Mouse (Mus musculus): ENCODE measurements around the gene Ints1.

Gene Ints1

DNA sequence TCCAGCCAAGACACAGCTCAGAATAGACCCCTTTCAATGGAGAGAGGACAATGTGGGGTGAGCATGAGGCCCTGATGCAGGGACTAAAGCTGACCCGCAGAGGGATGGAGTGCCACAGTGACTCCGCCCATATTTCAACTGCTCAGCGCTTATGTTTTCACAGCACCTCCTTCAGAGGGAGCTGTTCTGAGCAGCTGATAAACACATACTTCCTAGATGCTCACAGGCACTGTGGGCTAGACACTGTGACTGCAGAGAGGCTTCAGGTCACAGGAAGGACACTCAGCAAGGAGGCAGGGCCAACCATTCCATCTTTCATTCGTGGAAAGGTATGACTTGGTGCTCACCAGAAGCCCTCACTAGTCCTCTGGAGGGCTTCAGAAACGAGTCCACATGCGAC lies 52.8 kb downstream of the Ints1 start:
- no peak for DNase-seq (ENCODE audit: extremely low read depth, low read depth, low spot score)

DNA sequence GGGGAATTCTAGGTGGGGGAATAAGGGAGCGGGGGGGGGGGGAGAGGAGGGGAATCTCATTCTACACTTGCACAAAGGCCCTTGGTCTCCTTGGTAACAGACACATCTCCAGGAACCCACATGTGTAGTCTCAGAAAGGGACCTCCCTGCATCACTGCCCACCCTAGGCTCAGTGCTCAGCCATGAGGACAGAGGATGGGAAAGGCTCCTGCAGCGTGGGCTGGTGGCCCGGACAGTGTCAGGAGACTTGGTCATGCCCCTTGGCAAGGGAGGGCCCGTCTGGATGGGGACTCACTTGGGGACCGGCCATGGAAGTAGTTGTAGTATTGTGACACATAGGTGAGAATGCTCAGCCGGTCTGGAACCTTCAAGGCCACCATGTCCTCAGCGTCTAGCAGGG lies 56.5 kb downstream of the Ints1 start:
- DNase-seq (ENCODE audit: extremely low read depth, low read depth, low spot score), result no peak

GRCm38 (mm10) chr5:139718540-139718939 lies 56.9 kb downstream of the Ints1 start:
- DNase-seq (ENCODE audit: extremely low read depth, low read depth, low spot score), result no peak

GRCm38 (mm10) chr5:139717723-139718122 lies 57.8 kb downstream of the Ints1 start:
- DNase-seq (ENCODE audit: extremely low read depth, low read depth, low spot score), result no peak

- DNase-seq (ENCODE audit: extremely low read depth, low read depth, low spot score), result no peak
Observed at GRCm38 (mm10) chr5:139706496-139706895, 69.0 kb downstream of the Ints1 start.

DNA sequence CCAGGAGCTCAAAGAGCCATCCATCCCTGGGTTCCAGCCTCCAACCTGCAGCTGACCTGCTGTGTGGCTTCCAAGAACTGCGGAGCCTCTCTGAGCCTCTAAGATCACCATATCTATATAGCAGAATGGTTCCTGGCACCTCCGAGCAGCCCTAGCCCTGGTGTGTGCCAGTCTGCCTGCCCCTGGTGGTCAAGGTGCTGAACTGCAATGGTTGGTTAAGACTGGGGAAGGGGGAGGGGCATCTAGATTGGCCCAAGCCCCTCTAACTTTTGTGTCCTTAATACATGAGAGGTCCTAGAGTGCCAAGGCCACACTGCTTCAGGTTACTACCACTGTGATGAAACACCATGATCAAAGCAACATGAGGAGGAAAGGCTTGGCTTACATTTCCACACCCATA lies 72.6 kb downstream of the Ints1 start:
- DNase-seq (ENCODE audit: extremely low read depth, low read depth, low spot score), result no peak

DNA sequence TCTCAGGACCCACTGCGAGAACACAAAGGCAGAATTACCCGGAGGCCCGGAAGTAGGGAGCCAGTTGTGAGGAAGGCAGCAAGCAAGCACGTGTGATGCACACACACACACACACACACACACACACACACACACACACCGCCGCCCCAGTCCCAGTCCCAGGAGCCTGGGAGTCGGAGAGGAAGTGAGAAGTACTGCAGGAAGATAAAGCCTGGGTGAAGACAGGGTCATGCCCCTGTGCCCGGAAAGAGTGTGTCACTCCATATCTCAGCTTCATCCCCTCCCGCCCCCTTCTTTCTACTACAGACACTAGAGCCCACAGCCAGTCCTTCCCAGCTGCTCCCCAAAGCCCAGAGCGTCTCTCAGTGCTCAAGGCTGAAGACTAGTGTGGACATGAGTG lies 73.2 kb downstream of the Ints1 start:
- DNase-seq (ENCODE audit: extremely low read depth, low read depth, low spot score), result no peak

Measured in fat pad, adult 2 months (tissue).